Mouse (Mus musculus) forebrain, postnatal 0 days (tissue): ENCODE measurements around the gene Clmp. TPM values are rescaled to one million over a fixed set of nuclear protein-coding genes. Genes with fewer than 3 reads are reported as not detected.
A peak's percentile ranks its signal among the peaks of the same experiment; 100 is the strongest.
"Not testable (repeated sequence)": the region's sequence is repeated elsewhere in the genome, so short reads cannot be mapped to it uniquely, and the experiment has no call there.

ENCODE experiments used
- ATAC-seq: fragments of 200-750 bp; cut with Nextera tagmentation; 2 replicates; pipeline ENCODE4 v1.8.0; 2017; ENCODE audit warnings: mild to moderate bottlenecking, moderate library complexity
- DNase-seq: peaks from one replicate; pipeline ENCODE4 v3.0.0-alpha.2; 2015
- H3K27ac ChIP-seq: fragments of 300-500 bp; sonication (generic); 2 replicates; pipeline ENCODE4 v1.5.1; 2014; ENCODE audit warnings: low read depth, mild to moderate bottlenecking, antibody characterized with exemption, low read length, moderate library complexity, mixed read lengths
- H3K27me3 ChIP-seq: fragments of 300-500 bp; sonication (generic); 2 replicates; pipeline ENCODE4 v1.6.1; 2014; ENCODE audit warnings: mild to moderate bottlenecking, low read length, mixed read lengths; ENCODE audit not compliant: insufficient read depth
- H3K36me3 ChIP-seq: fragments of 300-500 bp; sonication (generic); 2 replicates; pipeline ENCODE4 v1.6.1; 2014; ENCODE audit warnings: mild to moderate bottlenecking, moderate library complexity; ENCODE audit not compliant: insufficient read depth
- H3K4me1 ChIP-seq: fragments of 300-500 bp; sonication (generic); 2 replicates; pipeline ENCODE4 v1.6.1; 2014; ENCODE audit warnings: antibody characterized with exemption; ENCODE audit not compliant: insufficient read depth
- H3K4me2 ChIP-seq: fragments of 300-500 bp; sonication (generic); 2 replicates; pipeline ENCODE4 v1.6.1; 2014; ENCODE audit warnings: low read depth, mild to moderate bottlenecking, moderate library complexity
- H3K4me3 ChIP-seq: fragments of 300-500 bp; sonication (generic); 2 replicates; pipeline ENCODE4 v1.5.1; 2014; ENCODE audit warnings: low read depth, low read length, mixed read lengths
- H3K9ac ChIP-seq: fragments of 300-500 bp; sonication (generic); 2 replicates; pipeline ENCODE4 v1.6.1; 2014; ENCODE audit warnings: mild to moderate bottlenecking
- H3K9me3 ChIP-seq: fragments of 300-500 bp; sonication (generic); 2 replicates; pipeline ENCODE4 v1.6.1; 2016; ENCODE audit warnings: low read length
- CTCF ChIP-seq: sonication (generic); IDR thresholded peaks from 2 replicates; pipeline ENCODE4 v1.5.1; 2016; ENCODE audit warnings: antibody characterized with exemption, control low read depth, low read depth
- WGBS: fragments of 180-500 bp; shearing (Covaris S2); extraction: QIAGEN DNeasy Blood & Tissue Kit; methylation state at CpG from one replicate; pipeline ENCODE4 v1.1.7; 2014; 5-methylcytosine and 5-hydroxymethylcytosine counted together
- polyA plus RNA-seq: library from polyadenylated mRNA; unstranded; fragments of >200 nt; fragmentation: Nextera tagmentation; extraction: Ambion mirVana; gene quantifications from 2 replicates; pipeline ENCODE4 v1.2.1, GENCODE M21; 2015
- total RNA-seq: library from RNA; depleted of rRNA; stranded (reverse); fragments of >200 nt; gene quantifications from 2 replicates; pipeline ENCODE4 v1.2.3, GENCODE M21; 2014

The Clmp gene
- total and polyA plus RNA-seq, 2 experiments from 2014 or later = 53.5 to 75.4 TPM

GRCm38 (mm10) chr9:40800675-40801612 lies 115.2 kb downstream of the Clmp start, which contains the start of gene Hspa8:
Hspa8 (plus strand) TSS chr9:40800984.
- Histone ChIP-seq H3K9me3 (no peaks in the 10 kb centered on the region), H3K9ac (peak within 1 kb of the TSS; percentile 91), H3K27me3 (no peaks in the 10 kb centered on the region), H3K4me2 (peak within 1 kb of the TSS; percentile 76), H3K27ac (peak within 1 kb of the TSS; percentile 98), H3K36me3 (peaks cover 25% of the 10 kb centered on the region), H3K4me3 (peak within 1 kb of the TSS; percentile 97), H3K4me1 (0 out of 2 replicates have a peak, but pooled peaks cover 3% of the 10 kb centered on the region)
- DNase-seq = peak; percentile 100
- WGBS = 2% methylated on average over 75 of the region's 83 CpGs
- peak; percentile 62 for TF ChIP-seq CTCF
- peak; percentile 96 for ATAC-seq

GRCm38 (mm10) chr9:40801614-40802532 lies 116.1 kb downstream of the Clmp start:
- DNase-seq = peak; percentile 71

GRCm38 (mm10) chr9:40802533-40802875 lies 116.7 kb downstream of the Clmp start:
- H3K27ac ChIP-seq, H3K9me3 ChIP-seq, H3K27me3 ChIP-seq, ATAC-seq, H3K4me1 ChIP-seq: not testable (repeated sequence)
- Histone ChIP-seq H3K9ac (peak overlapping the region; percentile 91), H3K4me3 (peak overlapping the region; percentile 97), H3K36me3 (peaks cover 35% of the 10 kb centered on the region), H3K4me2 (peak overlapping the region; percentile 72)
- WGBS = 2% methylated on average over 8 of the region's 8 CpGs
- peak; percentile 13 for DNase-seq

More at GRCm38 (mm10) chr9:40801614-40802532, 116.1 kb downstream of the Clmp start:
- peak; percentile 2; the same call in 1 of the 2 replicates for ATAC-seq
- WGBS = 4% methylated on average over 27 of the region's 28 CpGs
- Histone ChIP-seq H3K36me3 (peaks cover 33% of the 10 kb centered on the region), H3K4me3 (peak overlapping the region; percentile 97), H3K9ac (peak overlapping the region; percentile 91), H3K4me2 (peak overlapping the region; percentile 72), H3K27ac (peak overlapping the region; percentile 98)
- not testable (repeated sequence) for H3K9me3 ChIP-seq, H3K4me1 ChIP-seq, H3K27me3 ChIP-seq

DNA sequence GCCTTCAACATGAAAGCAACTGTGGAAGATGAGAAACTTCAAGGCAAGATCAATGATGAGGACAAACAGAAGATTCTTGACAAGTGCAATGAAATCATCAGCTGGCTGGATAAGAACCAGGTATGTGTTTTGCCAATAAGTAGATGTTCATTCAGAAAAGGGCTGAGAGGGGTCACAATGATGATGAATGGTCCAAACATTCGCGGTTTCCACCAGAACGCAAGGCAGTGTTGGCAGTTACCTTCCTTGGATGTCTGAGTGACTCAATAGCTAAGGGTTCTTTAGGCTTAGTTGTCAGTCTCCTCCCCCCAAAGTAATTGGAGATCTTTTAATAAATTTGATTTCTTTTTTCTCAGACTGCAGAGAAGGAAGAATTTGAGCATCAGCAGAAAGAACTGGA lies 118.8 kb downstream of the Clmp start:
- 59% methylated on average over 3 of the region's 3 CpGs for WGBS
- peaks cover 35% of the 10 kb centered on the region for H3K36me3 ChIP-seq
- not testable (repeated sequence) for H3K27me3 ChIP-seq, DNase-seq, ATAC-seq, H3K4me2 ChIP-seq, H3K9me3 ChIP-seq, H3K4me3 ChIP-seq, H3K9ac ChIP-seq, H3K4me1 ChIP-seq, H3K27ac ChIP-seq

- no peak overlapping the region for H3K4me3 ChIP-seq
- ATAC-seq (no peak), DNase-seq (peak; percentile 91)
- no peaks in the 10 kb centered on the region for H3K9me3 ChIP-seq
- TF ChIP-seq CTCF = peak; percentile 77
- no peak overlapping the region for H3K27ac ChIP-seq
- H3K36me3 ChIP-seq = peaks cover 35% of the 10 kb centered on the region
- no peak overlapping the region for H3K4me2 ChIP-seq
- H3K4me1 ChIP-seq = 0 out of 2 replicates have a peak, but pooled peaks cover 3% of the 10 kb centered on the region
- 13% methylated on average over 2 of the region's 2 CpGs for WGBS
- H3K9ac ChIP-seq = no peak overlapping the region
- no peaks in the 10 kb centered on the region for H3K27me3 ChIP-seq
Observed at GRCm38 (mm10) chr9:40805263-40805662, 119.5 kb downstream of the Clmp start.

GRCm38 (mm10) chr9:40806440-40807288 lies 120.9 kb downstream of the Clmp start:
- Histone ChIP-seq H3K9ac (no peak overlapping the region), H3K9me3 (no peaks in the 10 kb centered on the region), H3K4me2 (no peak overlapping the region), H3K27ac (peak overlapping the region; percentile 51), H3K4me3 (no peak overlapping the region), H3K4me1 (0 out of 2 replicates have a peak, but pooled peaks cover 3% of the 10 kb centered on the region), H3K36me3 (peaks cover 35% of the 10 kb centered on the region), H3K27me3 (no peaks in the 10 kb centered on the region)
- ATAC-seq = peak; percentile 14
- 23% methylated on average over 5 of the region's 5 CpGs for WGBS
- DNase-seq = peak; percentile 81
- peak; percentile 66 for TF ChIP-seq CTCF
